Mouse (Mus musculus): ENCODE results near the gene Pla2g4e. TPM values are rescaled to one million over a fixed set of nuclear protein-coding genes. Genes with fewer than 3 reads are reported as not detected.

Gene Pla2g4e
- polyA plus RNA-seq, 1 experiment = 0.03 TPM

DNA sequence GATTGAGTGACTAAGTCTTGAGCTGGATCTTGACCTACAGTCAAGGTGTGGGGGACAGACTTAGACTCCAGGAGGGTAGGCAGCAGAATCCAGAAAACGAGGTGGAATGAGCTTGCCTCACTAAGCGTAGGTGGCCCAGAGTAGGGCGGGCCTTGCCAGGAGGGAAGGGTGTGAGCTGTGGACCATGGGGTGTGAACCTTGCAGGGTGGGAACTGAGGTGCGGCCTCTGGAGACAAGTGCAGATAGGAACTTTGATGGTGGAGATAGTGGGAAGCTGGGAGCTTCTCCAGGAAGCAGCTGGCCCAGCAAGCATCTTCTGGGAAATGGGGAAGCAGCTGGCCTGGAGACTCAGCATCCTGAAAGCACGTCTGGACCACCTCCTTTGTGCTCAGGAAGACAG is 7.4 kb downstream of the Pla2g4e start:
- Histone ChIP-seq H3K4me3 (ENCODE audit: low read depth, low read length) (no peak overlapping the region), H3K36me3 (ENCODE audit: control insufficient read depth, insufficient read depth, low read length) (no peaks in the 10 kb centered on the region), H3K27me3 (ENCODE audit: control insufficient read depth, insufficient read depth, low read length) (no peaks in the 10 kb centered on the region), H3K4me1 (ENCODE audit: control insufficient read depth, insufficient read depth, insufficient read length, low read length) (no peaks in the 10 kb centered on the region), H3K27ac (ENCODE audit: insufficient read depth, low read depth, low read length) (no peak overlapping the region)
- TF ChIP-seq CTCF (IDR thresholded peaks at IDR 0.05; ENCODE audit: extremely low read depth, insufficient read length, insufficient replicate concordance, low read depth, low read length) (no peak), POLR2A (IDR thresholded peaks at IDR 0.05; ENCODE audit: low read depth, low read length) (no peak)
- 60% methylated on average over 5 of the region's 5 CpGs for WGBS

DNA sequence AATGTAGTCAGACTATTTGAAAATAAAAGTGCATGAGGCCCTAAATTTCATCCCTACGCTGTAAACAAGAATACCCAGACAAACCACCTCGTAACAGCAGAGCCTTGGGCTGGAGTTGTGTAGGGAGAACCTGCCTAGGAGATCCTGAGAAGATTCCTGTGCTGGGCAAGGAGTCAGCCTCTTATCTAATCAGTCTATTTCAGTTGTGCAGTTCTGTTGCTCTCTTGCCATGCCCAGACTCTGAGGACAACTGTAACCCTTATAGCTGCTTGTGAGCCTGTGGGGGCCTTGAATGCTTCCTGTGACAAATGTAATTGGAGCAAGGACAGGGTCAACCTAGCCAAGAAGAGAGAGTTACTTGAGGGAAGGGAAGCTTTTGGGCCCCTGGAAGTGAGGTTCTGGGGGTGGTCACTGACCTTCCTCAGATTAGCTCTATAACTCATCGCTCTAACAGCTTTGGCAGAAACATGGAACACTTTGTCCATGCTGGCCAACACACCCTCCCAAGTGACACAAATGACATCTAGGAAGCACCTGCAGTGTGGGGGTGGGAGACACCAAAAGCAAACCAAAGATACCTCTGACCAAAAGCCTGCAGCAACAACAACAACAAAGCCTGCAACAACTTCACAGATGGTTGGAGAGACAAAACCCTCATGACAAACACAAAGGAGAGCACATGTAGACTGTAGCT is 9.0 kb downstream of the Pla2g4e start:
- no peaks in the 10 kb centered on the region for H3K27me3 ChIP-seq (ENCODE audit: control insufficient read depth, insufficient read depth, low read length)

DNA sequence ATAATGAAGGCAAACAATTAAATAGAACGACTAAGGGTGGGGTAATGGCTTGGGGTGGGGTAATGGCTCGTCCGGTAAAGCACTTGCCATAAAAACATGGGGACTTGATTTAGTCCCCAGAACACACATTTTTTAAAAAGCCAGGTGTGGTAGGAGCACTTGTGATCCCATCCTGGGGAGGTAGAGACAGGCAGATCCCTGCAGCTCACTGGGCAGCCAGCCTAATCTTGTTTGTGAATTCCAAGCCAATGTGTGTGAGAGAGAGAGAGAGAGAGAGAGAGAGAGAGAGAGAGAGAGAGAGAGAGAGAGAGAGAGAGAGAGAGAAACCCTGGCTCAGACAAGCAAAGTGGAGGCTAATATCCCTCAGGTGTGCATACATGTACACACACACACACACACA is 9.8 kb downstream of the Pla2g4e start:
- no peak overlapping the region for H3K27ac ChIP-seq (ENCODE audit: insufficient read depth, low read depth, low read length)
- no peaks in the 10 kb centered on the region for H3K36me3 ChIP-seq (ENCODE audit: control insufficient read depth, insufficient read depth, low read length)
- H3K4me1 ChIP-seq (ENCODE audit: control insufficient read depth, insufficient read depth, insufficient read length, low read length) = peaks cover 4% of the 10 kb centered on the region
- 25% methylated on average over 3 of the region's 3 CpGs for whole genome bisulfite sequencing
- H3K27me3 ChIP-seq (ENCODE audit: control insufficient read depth, insufficient read depth, low read length) = no peaks in the 10 kb centered on the region
- TF ChIP-seq CTCF (IDR thresholded peaks at IDR 0.05; ENCODE audit: extremely low read depth, insufficient read length, insufficient replicate concordance, low read depth, low read length) = no peak
- no peak for TF ChIP-seq POLR2A (IDR thresholded peaks at IDR 0.05; ENCODE audit: low read depth, low read length)
- no peak overlapping the region for H3K4me3 ChIP-seq (ENCODE audit: low read depth, low read length)

More for the DNA sequence above, 9.0 kb downstream of the Pla2g4e start:
- Histone ChIP-seq H3K4me3 (ENCODE audit: low read depth, low read length) (no peak overlapping the region), H3K4me1 (ENCODE audit: control insufficient read depth, insufficient read depth, insufficient read length, low read length) (peaks cover 4% of the 10 kb centered on the region), H3K36me3 (ENCODE audit: control insufficient read depth, insufficient read depth, low read length) (no peaks in the 10 kb centered on the region), H3K27ac (ENCODE audit: insufficient read depth, low read depth, low read length) (no peak overlapping the region)
- WGBS = 78% methylated on average over 3 of the region's 3 CpGs
- no peak for TF ChIP-seq CTCF (IDR thresholded peaks at IDR 0.05; ENCODE audit: extremely low read depth, insufficient read length, insufficient replicate concordance, low read depth, low read length)
- no peak for TF ChIP-seq POLR2A (IDR thresholded peaks at IDR 0.05; ENCODE audit: low read depth, low read length)

DNA sequence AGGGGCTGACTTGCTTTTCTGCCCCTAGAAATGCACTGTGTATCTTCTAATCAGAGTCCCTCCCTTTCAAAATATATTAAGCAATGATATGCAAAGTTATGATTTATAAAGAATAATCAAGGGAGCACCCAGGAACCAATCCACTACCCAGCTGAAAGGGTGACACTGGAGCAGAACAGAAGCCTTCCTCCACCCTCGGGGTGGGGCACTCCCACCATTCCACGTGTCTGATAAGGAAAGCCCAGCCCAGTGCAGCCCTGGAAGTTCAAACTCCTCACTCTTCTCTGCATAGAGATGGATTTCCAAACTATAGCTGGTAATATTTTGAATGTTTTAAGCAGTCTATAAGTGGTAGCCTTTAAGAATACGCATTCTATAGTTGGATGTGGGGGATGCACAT is 13.5 kb downstream of the Pla2g4e start:
- 31% methylated on average over 3 of the region's 3 CpGs for WGBS
- TF ChIP-seq POLR2A (IDR thresholded peaks at IDR 0.05; ENCODE audit: low read depth, low read length) = no peak
- TF ChIP-seq CTCF (IDR thresholded peaks at IDR 0.05; ENCODE audit: extremely low read depth, insufficient read length, insufficient replicate concordance, low read depth, low read length) = no peak
- peaks cover 4% of the 10 kb centered on the region for H3K4me1 ChIP-seq (ENCODE audit: control insufficient read depth, insufficient read depth, insufficient read length, low read length)
- H3K27ac ChIP-seq (ENCODE audit: insufficient read depth, low read depth, low read length) = no peak overlapping the region
- no peak overlapping the region for H3K4me3 ChIP-seq (ENCODE audit: low read depth, low read length)
- no peaks in the 10 kb centered on the region for H3K36me3 ChIP-seq (ENCODE audit: control insufficient read depth, insufficient read depth, low read length)
- H3K27me3 ChIP-seq (ENCODE audit: control insufficient read depth, insufficient read depth, low read length) = no peaks in the 10 kb centered on the region

DNA sequence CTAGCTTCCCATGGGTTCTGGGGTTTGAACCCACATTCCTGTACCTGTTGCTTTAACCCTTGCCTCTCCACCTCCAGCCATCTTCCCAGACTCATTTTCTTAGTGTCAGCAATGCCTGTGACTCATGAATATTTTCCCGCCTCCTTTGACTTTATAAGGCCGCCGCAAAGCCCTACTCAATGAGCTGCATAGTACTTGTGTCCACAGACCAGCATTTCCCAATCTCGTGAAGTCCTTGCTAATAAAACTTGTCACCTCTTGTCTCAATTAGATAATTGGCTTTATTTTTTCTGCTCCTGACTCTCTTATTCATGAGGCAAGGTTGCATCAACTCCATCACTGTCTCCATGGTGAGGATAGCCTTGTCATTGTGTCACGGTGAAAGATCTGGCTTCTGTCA is 30.5 kb downstream of the Pla2g4e start:
- H3K27ac ChIP-seq (ENCODE audit: insufficient read depth, low read depth, low read length) = no peak overlapping the region
- TF ChIP-seq CTCF (IDR thresholded peaks at IDR 0.05; ENCODE audit: extremely low read depth, insufficient read length, insufficient replicate concordance, low read depth, low read length) (no peak), POLR2A (IDR thresholded peaks at IDR 0.05; ENCODE audit: low read depth, low read length) (no peak)
- no peaks in the 10 kb centered on the region for H3K4me1 ChIP-seq (ENCODE audit: control insufficient read depth, insufficient read depth, insufficient read length, low read length)
- H3K4me3 ChIP-seq (ENCODE audit: low read depth, low read length) = no peak overlapping the region
- 86% methylated on average over 5 of the region's 5 CpGs for WGBS
- 0 out of 2 replicates have a peak, but pooled peaks cover 1% of the 10 kb centered on the region for H3K27me3 ChIP-seq (ENCODE audit: control insufficient read depth, insufficient read depth, low read length)
- no peaks in the 10 kb centered on the region for H3K36me3 ChIP-seq (ENCODE audit: control insufficient read depth, insufficient read depth, low read length)

DNA sequence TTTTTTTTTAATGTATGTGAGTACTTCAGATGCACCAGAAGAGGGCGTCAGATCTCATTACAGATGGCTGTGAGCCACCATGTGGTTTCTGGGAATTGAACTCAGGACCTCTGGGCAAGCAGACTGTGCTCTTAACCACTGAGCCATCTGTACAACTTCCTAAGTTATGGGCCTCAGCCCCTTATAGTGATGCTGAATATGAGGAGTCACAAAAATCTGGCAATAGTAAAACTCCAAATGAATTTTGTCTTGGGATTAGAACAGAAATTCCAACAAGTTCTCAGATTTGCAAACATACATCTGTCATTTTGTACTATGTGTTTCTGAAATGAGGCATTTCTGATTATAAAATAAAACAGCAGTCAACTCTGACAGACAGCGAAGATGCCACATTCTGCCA is 33.7 kb downstream of the Pla2g4e start:
- WGBS = 60% methylated on average over 2 of the region's 2 CpGs
- TF ChIP-seq POLR2A (IDR thresholded peaks at IDR 0.05; ENCODE audit: low read depth, low read length) = no peak
- no peak for TF ChIP-seq CTCF (IDR thresholded peaks at IDR 0.05; ENCODE audit: extremely low read depth, insufficient read length, insufficient replicate concordance, low read depth, low read length)
- no peak overlapping the region for H3K4me3 ChIP-seq (ENCODE audit: low read depth, low read length)
- H3K27ac ChIP-seq (ENCODE audit: insufficient read depth, low read depth, low read length) = no peak overlapping the region
- no peaks in the 10 kb centered on the region for H3K36me3 ChIP-seq (ENCODE audit: control insufficient read depth, insufficient read depth, low read length)
- peaks cover 2% of the 10 kb centered on the region; the same call in 1 of the 2 replicates for H3K27me3 ChIP-seq (ENCODE audit: control insufficient read depth, insufficient read depth, low read length)
- H3K4me1 ChIP-seq (ENCODE audit: control insufficient read depth, insufficient read depth, insufficient read length, low read length) = no peaks in the 10 kb centered on the region

DNA sequence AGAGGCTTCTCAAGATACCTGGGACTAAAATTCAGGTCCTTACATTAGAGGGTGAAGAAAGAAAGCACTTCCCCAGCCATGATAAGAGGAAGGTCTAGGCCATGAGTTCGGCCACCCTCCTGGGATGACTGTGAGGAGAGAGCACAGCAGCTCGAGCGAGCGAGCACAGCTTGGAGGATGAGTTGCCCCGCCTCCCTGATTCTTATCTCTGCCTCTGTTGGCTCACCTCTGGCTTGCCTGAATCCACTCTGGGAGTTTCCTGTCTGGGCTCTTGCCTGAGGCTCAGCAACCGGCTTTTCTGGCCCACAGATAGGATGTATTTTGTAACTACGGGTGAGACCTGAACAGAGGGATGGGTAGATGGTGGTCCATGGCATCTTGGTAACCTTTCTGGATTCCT is 37.2 kb downstream of the Pla2g4e start:
- H3K4me3 ChIP-seq (ENCODE audit: low read depth, low read length) = no peak overlapping the region
- no peak overlapping the region for H3K27ac ChIP-seq (ENCODE audit: insufficient read depth, low read depth, low read length)
- no peaks in the 10 kb centered on the region for H3K36me3 ChIP-seq (ENCODE audit: control insufficient read depth, insufficient read depth, low read length)
- H3K27me3 ChIP-seq (ENCODE audit: control insufficient read depth, insufficient read depth, low read length) = peaks cover 2% of the 10 kb centered on the region; the same call in 1 of the 2 replicates
- WGBS = 23% methylated on average over 7 of the region's 7 CpGs
- no peaks in the 10 kb centered on the region for H3K4me1 ChIP-seq (ENCODE audit: control insufficient read depth, insufficient read depth, insufficient read length, low read length)
- TF ChIP-seq POLR2A (IDR thresholded peaks at IDR 0.05; ENCODE audit: low read depth, low read length) (no peak), CTCF (IDR thresholded peaks at IDR 0.05; ENCODE audit: extremely low read depth, insufficient read length, insufficient replicate concordance, low read depth, low read length) (no peak)
